Mouse (Mus musculus) MEL (cell line): ENCODE data around the gene Cacna1c. TPM values are rescaled to one million over a fixed set of nuclear protein-coding genes. Genes with fewer than 3 reads are reported as not detected.

Experiments
- DNase-seq: peaks from one replicate; pipeline ENCODE4 v3.0.0; 2011; ENCODE audit warnings: low read depth, low spot score
- H3K27ac ChIP-seq: 2 replicates; pipeline ENCODE4 v1.5.1; 2012; ENCODE audit warnings: low read depth, mild to moderate bottlenecking, control low read depth, low read length, moderate library complexity; ENCODE audit not compliant: control insufficient read depth
- H3K27me3 ChIP-seq, 2 experiments: fragments of 150-350 bp in 1 of 2; sonication (generic) in 1 of 2; 2 replicates each; pipeline ENCODE4 v1.6.1; 2012; ENCODE audit warnings: low read length in 2 of 2, mild to moderate bottlenecking in 2 of 2, improper control_type of control experiment in 1 of 2, moderate library complexity in 1 of 2; ENCODE audit not compliant: insufficient read depth in 2 of 2, control insufficient read depth in 1 of 2
- H3K36me3 ChIP-seq, 2 experiments: 2 replicates each; pipeline ENCODE4 v1.6.1; 2012 to 2014; ENCODE audit warnings: low read length in 2 of 2, improper control_type of control experiment in 1 of 2, inconsistent platforms in 1 of 2, mild to moderate bottlenecking in 1 of 2; ENCODE audit not compliant: insufficient read depth in 2 of 2, control insufficient read depth in 1 of 2
- H3K4me1 ChIP-seq, 2 experiments: fragments of 150-350 bp in 1 of 2; sonication (generic) in 1 of 2; 2 replicates each; pipeline ENCODE4 v1.6.1; 2012; ENCODE audit warnings: low read length in 2 of 2, improper control_type of control experiment in 1 of 2, mild to moderate bottlenecking in 1 of 2; ENCODE audit not compliant: insufficient read depth in 2 of 2, control insufficient read depth in 1 of 2
- H3K4me3 ChIP-seq, 2 experiments: fragments of 150-350 bp in 1 of 2; sonication (generic) in 1 of 2; 2 replicates each; pipeline ENCODE4 v1.5.1; 2012; ENCODE audit warnings: low read depth in 2 of 2, low read length in 2 of 2, mild to moderate bottlenecking in 2 of 2, moderate library complexity in 2 of 2, control low read depth in 1 of 2, improper control_type of control experiment in 1 of 2; ENCODE audit not compliant: control insufficient read depth in 1 of 2, insufficient read depth in 1 of 2
- H3K79me2 ChIP-seq: 2 replicates; pipeline ENCODE4 v1.6.1; 2012; ENCODE audit warnings: mild to moderate bottlenecking, low read length, moderate library complexity; ENCODE audit not compliant: control insufficient read depth, poor library complexity, insufficient read depth
- H3K9ac ChIP-seq: 2 replicates; pipeline ENCODE4 v1.6.1; 2012; ENCODE audit warnings: low read depth, mild to moderate bottlenecking, control low read depth, low read length, moderate library complexity; ENCODE audit not compliant: control insufficient read depth, poor library complexity, severe bottlenecking
- H3K9me3 ChIP-seq: fragments of 150-350 bp; sonication (generic); replicated peaks from 2 replicates; pipeline ENCODE4 v1.6.1; 2012; ENCODE audit warnings: mild to moderate bottlenecking, low read length, improper control_type of control experiment, moderate library complexity; ENCODE audit not compliant: insufficient read depth
- BHLHE40 ChIP-seq: IDR thresholded peaks from 2 replicates; pipeline ENCODE4 v1.6.1; 2012; ENCODE audit warnings: low read depth, mild to moderate bottlenecking, inconsistent platforms, low read length, improper control_type of control experiment, borderline replicate concordance
- CHD2 ChIP-seq: IDR thresholded peaks from 2 replicates; pipeline ENCODE4 v1.6.1; 2011; ENCODE audit warnings: low read length, improper control_type of control experiment
- CTCF ChIP-seq, 3 experiments: IDR thresholded peaks in 2 of 3; conservative IDR thresholded peaks in 1 of 3; 2 replicates each; pipeline ENCODE4 v1.5.1; 2011 to 2012; ENCODE audit warnings: low read length in 3 of 3, low read depth in 2 of 3, mild to moderate bottlenecking in 2 of 3, improper control_type of control experiment in 1 of 3, inconsistent platforms in 1 of 3, mixed read lengths in 1 of 3, moderate library complexity in 1 of 3; ENCODE audit not compliant: control insufficient read depth in 1 of 3, insufficient read depth in 1 of 3, poor library complexity in 1 of 3, severe bottlenecking in 1 of 3
- E2F4 ChIP-seq: IDR thresholded peaks from 2 replicates; pipeline ENCODE4 v1.6.1; 2011; ENCODE audit warnings: low read depth, low read length, improper control_type of control experiment, borderline replicate concordance
- ELF1 ChIP-seq: IDR thresholded peaks from 2 replicates; pipeline ENCODE4 v1.6.1; 2014; ENCODE audit warnings: low read depth, mild to moderate bottlenecking, inconsistent platforms, low read length, improper control_type of control experiment, moderate library complexity
- ETS1 ChIP-seq: IDR thresholded peaks from 2 replicates; pipeline ENCODE4 v1.6.1; 2012; ENCODE audit warnings: low read depth, mild to moderate bottlenecking, inconsistent platforms, low read length, improper control_type of control experiment, moderate library complexity
- HCFC1 ChIP-seq: IDR thresholded peaks from 2 replicates; pipeline ENCODE4 v1.6.1; 2012; ENCODE audit warnings: low read depth, mild to moderate bottlenecking, inconsistent platforms, low read length, improper control_type of control experiment, moderate library complexity
- JUND ChIP-seq: IDR thresholded peaks from 2 replicates; pipeline ENCODE4 v1.6.1; 2011; ENCODE audit warnings: low read depth, mild to moderate bottlenecking, improper control_type of control experiment, low read length
- KAT2A ChIP-seq: conservative IDR thresholded peaks from 2 replicates; pipeline ENCODE4 v1.6.1; 2012; ENCODE audit warnings: low read depth, low read length, improper control_type of control experiment, inconsistent platforms
- MAX ChIP-seq: IDR thresholded peaks from 2 replicates; pipeline ENCODE4 v1.6.1; 2011; ENCODE audit warnings: low read length, improper control_type of control experiment
- MEF2A ChIP-seq: IDR thresholded peaks from 2 replicates; pipeline ENCODE4 v1.6.1; 2014; ENCODE audit warnings: low read depth, mild to moderate bottlenecking, inconsistent platforms, low read length, improper control_type of control experiment; ENCODE audit not compliant: poor library complexity, insufficient replicate concordance, severe bottlenecking; ENCODE audit errors: extremely low read depth
- MXI1 ChIP-seq: IDR thresholded peaks from 2 replicates; pipeline ENCODE4 v1.6.1; 2011; ENCODE audit warnings: mild to moderate bottlenecking, low read depth, low read length, improper control_type of control experiment
- MYC ChIP-seq: IDR thresholded peaks from 2 replicates; pipeline ENCODE4 v1.6.1; 2011; ENCODE audit warnings: low read depth, mild to moderate bottlenecking, low read length, improper control_type of control experiment, moderate library complexity
- NELFE ChIP-seq: IDR thresholded peaks from 2 replicates; pipeline ENCODE4 v1.6.1; 2011; ENCODE audit warnings: low read depth, low read length, improper control_type of control experiment
- NRF1 ChIP-seq: IDR thresholded peaks from 2 replicates; pipeline ENCODE4 v1.6.1; 2014; ENCODE audit warnings: low read depth, mild to moderate bottlenecking, inconsistent platforms, low read length, improper control_type of control experiment, moderate library complexity; ENCODE audit not compliant: poor library complexity, insufficient read depth, severe bottlenecking
- POLR2A ChIP-seq, 2 experiments: IDR thresholded peaks; 2 replicates each; pipeline ENCODE4 v1.6.1; 2011 to 2012; ENCODE audit warnings: low read length in 2 of 2, mild to moderate bottlenecking in 2 of 2, control low read depth in 1 of 2, improper control_type of control experiment in 1 of 2, low read depth in 1 of 2, moderate library complexity in 1 of 2; ENCODE audit not compliant: control insufficient read depth in 1 of 2, insufficient read depth in 1 of 2, poor library complexity in 1 of 2
- POLR2AphosphoS5 ChIP-seq: IDR thresholded peaks from 2 replicates; pipeline ENCODE4 v1.6.1; 2012; ENCODE audit warnings: low read depth, borderline replicate concordance, mild to moderate bottlenecking, inconsistent platforms, low read length, moderate library complexity, mixed read lengths
- SIN3A ChIP-seq: IDR thresholded peaks from 2 replicates; pipeline ENCODE4 v1.6.1; 2012; ENCODE audit warnings: low read length, improper control_type of control experiment, inconsistent platforms
- SMC3 ChIP-seq: IDR thresholded peaks from 2 replicates; pipeline ENCODE4 v1.6.1; 2011; ENCODE audit warnings: low read depth, low read length, improper control_type of control experiment
- TBP ChIP-seq: IDR thresholded peaks from 2 replicates; pipeline ENCODE4 v1.8.0; 2011; ENCODE audit warnings: low read depth, low read length, improper control_type of control experiment
- USF2 ChIP-seq, 2 experiments: IDR thresholded peaks; 2 replicates each; pipeline ENCODE4 v1.6.1; 2011 to 2012; ENCODE audit warnings: improper control_type of control experiment in 2 of 2, low read length in 2 of 2, borderline replicate concordance in 1 of 2, inconsistent platforms in 1 of 2, low read depth in 1 of 2, mild to moderate bottlenecking in 1 of 2; ENCODE audit not compliant: insufficient read depth in 1 of 2
- ZC3H11A ChIP-seq: IDR thresholded peaks from 2 replicates; pipeline ENCODE4 v1.6.1; 2012; ENCODE audit warnings: low read depth, mild to moderate bottlenecking, inconsistent platforms, low read length, improper control_type of control experiment
- polyA plus RNA-seq, 2 experiments: library from polyadenylated mRNA; stranded (reverse) in 1 of 2; unstranded in 1 of 2; fragments of >175 nt in 1 of 2; fragments of >200 nt in 1 of 2; gene quantifications; 2 replicates each; pipeline versions ENCODE4 v1.2.1 to v1.2.4; 2012; ENCODE audit warnings: low replicate concordance in 2 of 2, low read depth in 1 of 2; ENCODE audit not compliant: insufficient read length in 2 of 2, insufficient read depth in 1 of 2, missing spikeins in 1 of 2
- total RNA-seq: library from RNA; depleted of rRNA; stranded (reverse); fragments of 300-350 nt; gene quantifications from 2 replicates; pipeline ENCODE4 v1.2.3, GENCODE M21; 2012

Cacna1c gene
- total and polyA plus RNA-seq, 3 experiments = 3.4 to 4.4 TPM; not detected in 1

DNA sequence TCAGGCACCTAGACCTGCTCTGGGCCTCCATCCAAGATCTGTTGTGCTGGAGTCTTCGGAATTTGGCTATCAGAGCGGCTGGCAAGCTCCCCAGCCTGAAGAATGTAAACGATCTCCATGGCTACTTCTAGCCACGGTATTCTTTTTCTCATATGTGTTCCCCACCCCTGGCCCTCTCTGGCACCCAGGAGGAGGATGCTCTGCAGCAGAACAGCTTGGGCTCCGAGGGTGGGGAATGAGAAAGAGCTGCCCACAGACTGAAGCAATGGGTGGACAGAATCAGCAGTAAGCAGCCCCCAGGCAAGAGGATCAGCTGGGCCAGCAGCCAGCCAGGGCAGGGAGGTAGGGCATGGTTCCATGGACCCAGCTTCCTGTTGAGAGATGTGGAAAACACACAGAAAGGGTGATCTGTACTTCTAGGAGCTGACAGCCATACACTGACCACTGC is 404.3 kb downstream of the Cacna1c start:
- Histone ChIP-seq H3K4me3 (no peak overlapping the region), H3K27me3 (peaks cover 0 to 3% of the 10 kb centered on the region in 2 experiments; a peak in 2 of 4 replicates), H3K9ac (no peak overlapping the region), H3K4me1 (peaks cover 0 to 8% of the 10 kb centered on the region in 2 experiments; a peak in 2 of 4 replicates), H3K27ac (no peak overlapping the region), H3K9me3 (no peaks in the 10 kb centered on the region), H3K79me2 (no peaks in the 10 kb centered on the region), H3K36me3 (no peaks in the 10 kb centered on the region)
- no peak for DNase-seq
- TF ChIP-seq BHLHE40 (no peak), HCFC1 (no peak), ELF1 (no peak), SMC3 (no peak), NELFE (no peak), POLR2A (IDR thresholded peaks at IDR 0.05; ENCODE audit: control insufficient read depth in 1 of 2, insufficient read depth in 1 of 2, low read depth in 1 of 2, low read length in 2 of 2, poor library complexity in 1 of 2) (no peak), SIN3A (no peak), E2F4 (no peak), KAT2A (no peak), POLR2AphosphoS5 (no peak), JUND (no peak), MXI1 (no peak), MYC (no peak), ETS1 (no peak), NRF1 (no peak), CHD2 (no peak), CTCF (IDR thresholded peaks at IDR 0.05 in 2 of 3, conservative IDR thresholded peaks at IDR 0.05 in 1 of 3; ENCODE audit: control insufficient read depth in 1 of 3, insufficient read depth in 1 of 3, low read depth in 2 of 3, low read length in 3 of 3, poor library complexity in 1 of 3, severe bottlenecking in 1 of 3) (no peak), TBP (no peak), ZC3H11A (no peak), MEF2A (no peak)

DNA sequence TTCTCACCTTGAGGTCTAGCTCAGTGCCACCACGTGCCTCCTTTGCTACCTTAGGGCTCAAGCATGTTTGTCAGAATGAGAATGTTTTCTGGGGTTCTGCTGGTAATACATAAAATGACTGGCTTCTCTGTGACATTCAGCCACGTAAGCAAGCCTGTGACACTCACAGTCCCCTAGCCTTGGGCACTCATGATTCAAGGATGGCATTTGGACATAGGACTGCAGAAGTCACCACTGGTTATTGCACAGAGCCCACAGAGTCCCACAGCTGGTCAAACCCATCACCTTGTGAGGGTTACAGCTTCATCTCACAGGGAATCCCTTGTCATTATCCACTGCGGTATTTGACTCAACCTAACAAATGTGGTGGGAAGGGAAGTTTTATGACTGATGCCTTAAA is 408.3 kb downstream of the Cacna1c start:
- H3K4me3 ChIP-seq = no peak overlapping the region
- DNase-seq = no peak
- H3K9me3 ChIP-seq = no peaks in the 10 kb centered on the region
- TF ChIP-seq MAX (no peak), USF2 (IDR thresholded peaks at IDR 0.05; ENCODE audit: borderline replicate concordance in 1 of 2, insufficient read depth in 1 of 2, low read depth in 1 of 2, low read length in 2 of 2) (no peak)
- TF ChIP-seq, all 39 proteins: peak for 0
- Histone ChIP-seq H3K27me3 (peaks cover 0 to 5% of the 10 kb centered on the region in 2 experiments; a peak in 3 of 4 replicates), H3K9ac (no peak overlapping the region), H3K79me2 (no peaks in the 10 kb centered on the region), H3K4me1 (peaks cover 0 to 8% of the 10 kb centered on the region in 2 experiments; a peak in 2 of 4 replicates), H3K36me3 (no peaks in the 10 kb centered on the region), H3K27ac (no peak overlapping the region)
